Mouse (Mus musculus) right cerebral cortex, adult 18-20 months (tissue): ENCODE data around the gene Hax1.

Experiments used
- DNase-seq: peaks from one replicate; pipeline ENCODE4 v3.0.0; 2022; ENCODE audit warnings: mixed read lengths

Hax1 gene

GRCm38 (mm10) chr3:89961436-89961835, 37.1 kb downstream of the Hax1 start:
- DNase-seq, result no peak

- peak; percentile 98 for DNase-seq
Measured at GRCm38 (mm10) chr3:89960469-89960868, 38.1 kb downstream of the Hax1 start.

GRCm38 (mm10) chr3:89959435-89959834, 39.1 kb downstream of the Hax1 start:
- peak; percentile 80 for DNase-seq

GRCm38 (mm10) chr3:89957880-89958279, 40.7 kb downstream of the Hax1 start:
- no peak for DNase-seq

GRCm38 (mm10) chr3:89956177-89956971, 42.2 kb downstream of the Hax1 start:
- DNase-seq, result no peak

GRCm38 (mm10) chr3:89953420-89953819, 45.2 kb downstream of the Hax1 start:
- peak; percentile 66 for DNase-seq

- DNase-seq, result peak; percentile 86
Measured at GRCm38 (mm10) chr3:89948655-89949054, 49.9 kb downstream of the Hax1 start.

GRCm38 (mm10) chr3:89948021-89948420, 50.6 kb downstream of the Hax1 start:
- no peak for DNase-seq
